Mouse (Mus musculus) B cell, adult 2 months (primary cell): ENCODE results near the gene Slc16a4.
A peak's percentile ranks its signal among the peaks of the same experiment; 100 is the strongest.
"Not testable (repeated sequence)": the region's sequence is repeated elsewhere in the genome, so short reads cannot be mapped to it uniquely, and the experiment has no call there.

ENCODE experiments used
- DNase-seq, 2 experiments: peaks; one replicate each; pipeline ENCODE4 v3.0.0; 2022

Gene Slc16a4

GRCm38 (mm10) chr3:107296917-107297316, 5.9 kb downstream of the Slc16a4 start:
- DNase-seq, result not testable (repeated sequence)

DNA sequence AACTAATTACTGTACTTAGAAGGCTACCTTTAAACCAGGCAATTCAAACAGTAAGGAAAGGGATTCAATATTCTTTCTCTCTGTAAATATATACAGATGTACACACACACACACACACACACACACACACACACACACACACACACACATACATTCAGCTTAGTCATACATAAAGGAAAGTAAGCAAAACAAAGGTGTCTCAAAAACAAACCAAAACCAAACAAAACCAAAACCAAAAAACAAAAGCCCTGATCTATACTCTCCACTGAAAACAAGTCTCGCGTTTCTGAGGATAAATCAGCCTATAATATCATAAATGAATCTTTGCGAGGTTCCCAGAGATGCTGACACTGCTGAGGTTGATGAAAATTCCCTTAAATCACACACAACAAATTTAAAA, 26.3 kb downstream of the Slc16a4 start:
- no peak for DNase-seq

DNA sequence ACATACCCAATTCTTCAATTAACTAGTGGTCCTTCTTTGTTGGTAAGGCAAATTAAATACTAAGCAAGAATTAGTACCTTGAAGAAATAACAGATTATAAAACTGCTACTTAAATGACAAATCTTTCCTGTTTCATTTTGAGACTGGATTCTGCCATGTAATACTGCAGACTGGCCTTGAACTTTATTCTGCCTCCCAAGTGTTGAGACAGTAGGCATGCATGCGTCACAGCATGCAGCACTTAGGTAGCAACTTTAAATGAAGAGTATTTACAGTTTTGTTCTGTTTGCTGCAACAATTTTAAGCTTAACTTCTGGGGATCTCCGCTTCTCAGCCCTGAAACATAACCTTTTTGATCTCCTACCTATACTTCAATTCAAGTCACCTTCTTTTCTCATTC, 30.1 kb downstream of the Slc16a4 start:
- DNase-seq, result no peak

- no peak for DNase-seq
Measured at GRCm38 (mm10) chr3:107321776-107322175, 30.7 kb downstream of the Slc16a4 start.

DNA sequence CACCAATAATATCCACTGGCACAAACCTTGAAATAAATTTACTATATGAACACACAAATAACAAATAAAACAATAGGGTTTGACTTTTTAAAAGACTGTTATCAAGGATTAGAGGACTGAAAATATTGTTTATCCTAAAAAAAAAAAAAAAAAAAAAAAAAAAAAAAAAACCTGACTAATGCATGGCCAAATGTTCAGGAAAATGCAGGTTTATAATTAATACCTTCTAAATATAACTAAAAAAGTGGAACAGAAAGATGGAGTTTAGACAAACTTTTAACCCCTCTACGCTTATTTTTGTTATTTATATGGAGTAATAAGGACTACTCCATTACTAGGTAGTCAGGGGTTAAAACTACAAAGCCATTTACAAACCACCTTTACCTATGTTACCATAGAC, 35.4 kb downstream of the Slc16a4 start:
- DNase-seq, result no peak

GRCm38 (mm10) chr3:107330503-107331424, 39.7 kb downstream of the Slc16a4 start:
- no peak for DNase-seq

DNA sequence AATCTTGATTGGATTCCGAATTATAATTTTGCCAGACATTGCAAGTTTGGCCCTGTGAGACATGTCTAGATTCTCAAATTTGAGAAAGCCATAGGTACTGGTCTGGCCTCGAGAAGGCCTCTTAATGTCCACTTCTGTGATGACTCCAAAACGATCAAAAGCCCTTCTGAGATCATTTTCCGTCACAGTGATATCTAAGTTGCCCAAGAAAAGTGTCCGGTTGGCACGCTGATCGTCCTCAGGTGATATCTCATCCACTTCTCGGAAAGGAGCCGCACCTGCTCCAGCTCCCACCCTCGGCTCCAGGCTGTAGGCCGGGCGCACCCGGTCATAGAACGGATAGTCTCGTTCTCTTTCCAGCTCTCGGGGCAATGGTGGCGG, 40.7 kb downstream of the Slc16a4 start:
- no peak for DNase-seq

GRCm38 (mm10) chr3:107332127-107332959, 41.3 kb downstream of the Slc16a4 start:
- peak in 1 of 2 experiments; percentile 39 for DNase-seq

- DNase-seq, result peak; percentile 90 to 94
Measured at GRCm38 (mm10) chr3:107332960-107333380, 41.9 kb downstream of the Slc16a4 start.

DNA sequence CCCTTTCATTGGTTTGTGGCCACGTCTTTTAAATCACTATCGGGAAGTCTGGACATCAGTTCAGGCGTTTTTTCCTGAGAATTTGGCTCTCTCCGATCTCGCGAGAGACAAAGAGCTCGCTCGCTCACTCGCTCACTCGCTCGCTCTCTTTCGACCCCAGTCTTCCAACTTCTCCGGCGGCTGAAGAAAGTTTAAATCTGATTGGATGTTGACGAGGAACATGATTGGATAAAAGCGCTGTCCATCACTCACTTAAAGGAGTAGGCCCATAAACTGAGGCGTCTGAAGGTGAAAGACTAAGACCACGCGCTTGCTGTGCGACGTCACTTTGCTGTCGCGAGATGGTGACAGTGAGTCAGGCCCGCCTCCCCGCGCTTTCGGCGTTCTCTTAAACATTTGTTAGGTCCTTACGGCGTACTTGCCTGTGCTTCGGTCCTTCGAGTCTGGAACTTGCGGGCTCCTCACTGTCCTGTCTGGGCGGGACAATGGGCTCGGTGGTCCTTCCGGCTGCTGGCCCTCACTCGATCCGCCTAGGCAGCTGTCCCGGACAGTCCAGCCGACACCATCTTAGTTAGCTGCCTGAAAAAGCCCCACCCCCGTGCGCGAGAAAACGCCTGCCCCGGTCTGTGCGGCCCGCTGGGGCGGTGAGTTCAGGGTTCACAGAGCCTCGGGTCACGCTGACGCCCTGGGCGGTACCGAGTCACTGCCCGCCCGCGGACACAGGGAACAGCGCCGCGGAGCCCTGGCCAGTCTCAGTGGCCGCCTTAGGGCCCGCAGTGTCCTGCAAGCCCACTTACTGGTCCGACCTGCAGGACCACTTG, 42.6 kb downstream of the Slc16a4 start, which contains the start of gene Rbm15:
Gene Rbm15 (minus strand): TSS at position 293 of the 821 bp plus-strand sequence.
- peak; percentile 93 to 95 for DNase-seq

- DNase-seq, result no peak
Measured at GRCm38 (mm10) chr3:107334202-107334934, 43.3 kb downstream of the Slc16a4 start.

DNA sequence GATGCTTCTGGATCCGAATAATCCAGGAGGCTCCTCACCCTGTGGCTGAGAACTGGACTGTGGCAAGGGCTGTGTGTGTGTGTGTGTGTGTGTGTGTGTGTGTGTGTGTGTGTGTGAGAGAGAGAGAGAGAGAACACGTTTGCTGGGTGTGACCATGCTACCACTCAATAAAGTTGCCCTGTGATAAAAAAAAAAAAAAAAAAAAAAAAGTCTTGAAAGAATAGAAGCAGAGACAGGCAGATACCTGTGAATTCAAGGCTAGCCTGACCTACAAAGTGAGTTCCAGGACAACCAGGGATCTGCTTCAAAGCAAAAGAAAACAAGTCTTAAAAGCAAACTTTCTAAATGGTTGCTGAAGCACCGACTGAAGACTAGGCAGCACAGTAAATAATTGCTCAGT, 52.9 kb downstream of the Slc16a4 start:
- no peak for DNase-seq

DNA sequence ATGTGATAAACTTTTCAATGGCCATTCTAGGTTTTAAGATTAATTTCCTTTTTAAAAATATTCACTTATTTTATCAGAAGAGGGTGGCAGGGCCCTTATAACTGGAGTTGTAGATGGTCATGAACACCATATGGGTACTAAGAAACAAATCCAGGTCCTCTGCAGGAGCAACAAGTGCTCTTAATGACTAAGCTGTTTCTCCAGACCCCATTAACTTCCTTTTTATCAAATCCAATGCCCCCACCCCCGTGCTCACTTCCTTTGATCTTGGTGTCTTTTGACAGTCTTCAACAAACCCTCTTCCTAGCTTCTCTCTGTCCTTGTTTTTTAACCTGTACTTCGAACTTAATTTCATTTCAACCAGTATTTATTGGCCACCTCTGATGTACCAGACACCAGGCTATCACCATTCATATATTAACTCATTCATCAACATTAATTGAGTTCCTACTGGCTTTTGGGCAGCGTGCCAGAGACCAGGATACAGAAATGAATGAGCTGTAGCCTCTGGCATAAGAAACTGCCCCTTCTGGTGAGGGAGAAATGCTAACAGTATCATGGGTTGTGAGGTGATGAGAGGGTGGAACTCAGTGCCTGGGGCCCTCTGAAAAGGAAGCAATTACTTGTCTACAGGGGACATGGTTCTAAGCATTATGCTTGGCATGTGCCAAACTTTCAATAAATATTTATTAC, 54.1 kb downstream of the Slc16a4 start:
- DNase-seq, result no peak

- DNase-seq, result no peak
Measured at GRCm38 (mm10) chr3:107349006-107349405, 58.0 kb downstream of the Slc16a4 start.

- DNase-seq, result no peak
Measured at GRCm38 (mm10) chr3:107351706-107352105, 60.7 kb downstream of the Slc16a4 start.

DNA sequence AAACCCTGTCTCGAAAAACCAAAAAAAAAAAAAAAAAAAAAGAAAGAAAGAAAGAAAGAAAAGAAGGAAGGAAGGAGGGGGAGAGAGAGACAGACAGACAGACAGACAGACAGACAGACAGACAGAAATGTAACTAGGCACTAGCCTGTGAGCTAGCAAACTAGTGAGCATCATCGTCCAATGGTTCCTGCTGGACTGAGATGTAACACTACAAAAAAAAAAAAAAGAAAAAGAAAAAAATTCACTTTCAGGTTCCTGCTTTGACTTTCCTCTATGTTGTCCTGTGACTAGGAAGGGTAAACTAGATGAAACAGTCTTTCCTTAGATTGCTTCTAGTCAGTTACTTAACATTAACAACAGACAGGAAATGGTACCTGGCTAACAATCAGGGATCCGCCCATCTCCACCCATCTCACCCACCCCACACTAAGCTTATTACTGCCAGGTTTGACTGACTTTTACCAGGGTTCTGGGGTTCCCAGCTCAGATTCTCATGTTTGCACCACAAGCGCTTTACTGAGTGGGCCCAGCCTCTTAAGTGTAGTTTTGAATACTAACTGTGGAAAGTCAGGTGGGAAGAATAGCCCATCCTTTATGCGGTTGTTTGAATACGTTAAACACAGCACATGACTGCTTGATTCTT, 64.7 kb downstream of the Slc16a4 start:
- DNase-seq, result no peak

GRCm38 (mm10) chr3:107356964-107357441, 66.0 kb downstream of the Slc16a4 start:
- peak; percentile 63 to 65 for DNase-seq

- DNase-seq, result no peak
Measured at GRCm38 (mm10) chr3:107357700-107358234, 66.7 kb downstream of the Slc16a4 start.

DNA sequence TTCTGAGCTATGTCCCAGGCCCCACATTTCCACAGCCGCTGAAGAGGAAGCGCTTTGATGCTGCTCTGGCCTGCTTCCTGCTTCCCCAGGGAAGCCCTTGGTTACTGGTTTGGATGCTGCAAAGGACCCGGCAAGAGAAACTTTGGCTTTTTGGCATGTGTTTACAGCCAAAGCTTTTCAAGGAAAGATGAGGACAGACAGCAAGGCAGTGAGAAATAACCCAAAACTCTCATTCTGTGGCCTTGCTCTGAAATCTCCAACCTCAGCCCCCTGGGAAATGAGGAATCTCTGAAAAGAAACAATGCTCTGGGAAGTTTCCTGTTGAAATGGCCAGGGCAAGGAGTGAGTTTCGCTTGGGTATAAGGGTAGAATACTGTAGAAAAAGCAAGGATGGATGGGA, 69.3 kb downstream of the Slc16a4 start:
- no peak for DNase-seq
